Mouse (Mus musculus) stomach, embryonic 16.5 days (tissue): ENCODE measurements at regions not wholly inside any gene's neighbourhood (a gene's known extent, or its start where the extent isn't known, plus 50 kb on each side); places are given as distances from the start of the nearest gene placed in this dataset.

Experiments used
- ATAC-seq: fragments of 200-750 bp; cut with Nextera tagmentation; 2 replicates; pipeline ENCODE4 v1.8.0; 2017; ENCODE audit warnings: moderate number of reproducible peaks, moderate TSS enrichment; ENCODE audit not compliant: insufficient read depth, low FRiP score
- H3K27ac ChIP-seq: fragments of 300-500 bp; sonication (generic); 2 replicates; pipeline ENCODE4 v1.5.1; 2014; ENCODE audit warnings: low read length
- H3K27me3 ChIP-seq: fragments of 300-500 bp; sonication (generic); 2 replicates; pipeline ENCODE4 v1.6.1; 2014; ENCODE audit warnings: low read length, control low read depth, mixed read lengths; ENCODE audit not compliant: control insufficient read depth, insufficient read depth
- H3K36me3 ChIP-seq: fragments of 300-500 bp; sonication (generic); 2 replicates; pipeline ENCODE4 v1.6.1; 2014; ENCODE audit warnings: low read length; ENCODE audit not compliant: control insufficient read depth, insufficient read depth
- H3K4me1 ChIP-seq: fragments of 300-500 bp; sonication (generic); 2 replicates; pipeline ENCODE4 v1.6.1; 2014; ENCODE audit warnings: low read length, control low read depth, mixed read lengths; ENCODE audit not compliant: control insufficient read depth, insufficient read depth
- H3K4me2 ChIP-seq: fragments of 300-500 bp; sonication (generic); 2 replicates; pipeline ENCODE4 v1.6.1; 2014; ENCODE audit warnings: low read depth, low read length, mixed read lengths
- H3K4me3 ChIP-seq: fragments of 300-500 bp; sonication (generic); replicated peaks from 2 replicates; pipeline ENCODE4 v1.5.1; 2014; ENCODE audit warnings: mild to moderate bottlenecking, low read length
- H3K9ac ChIP-seq: fragments of 300-500 bp; sonication (generic); 2 replicates; pipeline ENCODE4 v1.6.1; 2014; ENCODE audit warnings: low read length
- H3K9me3 ChIP-seq: fragments of 300-500 bp; sonication (generic); replicated peaks from 2 replicates; pipeline ENCODE4 v1.6.1; 2016; ENCODE audit warnings: low read length, control low read depth; ENCODE audit not compliant: control insufficient read depth
- WGBS: fragments of 180-500 bp; shearing (Covaris S2); extraction: QIAGEN DNeasy Blood & Tissue Kit; methylation state at CpG from one replicate; pipeline ENCODE4 v1.1.7; 2014; 5-methylcytosine and 5-hydroxymethylcytosine counted together

DNA sequence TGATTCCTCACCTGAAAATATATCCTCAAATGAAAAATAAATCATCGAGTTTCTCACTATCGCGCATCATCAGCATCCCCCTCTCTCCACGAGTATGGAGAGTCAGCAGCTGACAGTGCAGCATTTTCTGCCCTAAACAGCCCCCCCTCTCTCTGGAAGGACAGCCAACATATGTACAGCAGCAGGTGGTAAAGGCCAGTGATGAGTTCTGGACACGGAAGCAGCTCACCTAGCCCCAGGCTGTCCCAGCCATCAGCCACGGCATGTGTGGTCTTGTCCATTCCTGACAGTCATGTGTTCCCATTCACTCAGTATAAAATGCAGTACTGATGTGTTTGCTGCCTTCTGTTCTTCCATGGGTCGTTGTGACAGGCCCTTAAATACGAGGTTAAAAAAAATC, 106.7 kb upstream of the Spdl1 start:
- Histone ChIP-seq H3K4me3 (no peak overlapping the region), H3K36me3 (no peaks in the 10 kb centered on the region), H3K9me3 (no peaks in the 10 kb centered on the region), H3K27ac (no peak overlapping the region), H3K4me1 (no peaks in the 10 kb centered on the region), H3K4me2 (no peak overlapping the region), H3K9ac (no peak overlapping the region), H3K27me3 (no peaks in the 10 kb centered on the region)
- no peak for ATAC-seq
- WGBS, result 79% methylated on average over 8 of the region's 8 CpGs

GRCm38 (mm10) chr11:34939002-34939401, 105.6 kb upstream of the Spdl1 start:
- H3K4me1 ChIP-seq, result no peaks in the 10 kb centered on the region

GRCm38 (mm10) chr11:34932191-34932590, 98.8 kb upstream of the Spdl1 start:
- Histone ChIP-seq H3K27me3 (no peaks in the 10 kb centered on the region), H3K4me2 (no peak overlapping the region), H3K27ac (no peak overlapping the region), H3K36me3 (no peaks in the 10 kb centered on the region), H3K9ac (no peak overlapping the region), H3K4me3 (no peak overlapping the region), H3K4me1 (no peaks in the 10 kb centered on the region), H3K9me3 (no peaks in the 10 kb centered on the region)
- no peak for ATAC-seq

More at GRCm38 (mm10) chr11:34939002-34939401, 105.6 kb upstream of the Spdl1 start:
- no peaks in the 10 kb centered on the region for H3K9me3 ChIP-seq
- no peaks in the 10 kb centered on the region for H3K36me3 ChIP-seq
- H3K4me2 ChIP-seq, result no peak overlapping the region
- no peak overlapping the region for H3K4me3 ChIP-seq
- 83% methylated on average over 4 of the region's 4 CpGs for WGBS
- H3K27ac ChIP-seq, result no peak overlapping the region
- ATAC-seq, result no peak
- no peak overlapping the region for H3K9ac ChIP-seq
- no peaks in the 10 kb centered on the region for H3K27me3 ChIP-seq

GRCm38 (mm10) chr11:34917175-34917574, 83.7 kb upstream of the Spdl1 start:
- no peak for ATAC-seq
- Histone ChIP-seq H3K27ac (no peak overlapping the region), H3K4me3 (no peak overlapping the region), H3K4me1 (no peaks in the 10 kb centered on the region), H3K36me3 (no peaks in the 10 kb centered on the region), H3K9ac (no peak overlapping the region), H3K4me2 (no peak overlapping the region), H3K27me3 (no peaks in the 10 kb centered on the region), H3K9me3 (no peaks in the 10 kb centered on the region)
- WGBS, result 68% methylated on average over 1 of the region's 1 CpGs

GRCm38 (mm10) chr11:34909841-34910240, 76.4 kb upstream of the Spdl1 start:
- Histone ChIP-seq H3K27me3 (no peaks in the 10 kb centered on the region), H3K27ac (no peak overlapping the region), H3K36me3 (no peaks in the 10 kb centered on the region), H3K4me3 (no peak overlapping the region), H3K9me3 (no peaks in the 10 kb centered on the region), H3K4me2 (no peak overlapping the region), H3K9ac (no peak overlapping the region), H3K4me1 (peaks cover 7% of the 10 kb centered on the region; the same call in 1 of the 2 replicates)
- ATAC-seq, result no peak
- WGBS, result 37% methylated on average over 5 of the region's 5 CpGs

- no peak overlapping the region for H3K27ac ChIP-seq
- no peak overlapping the region for H3K4me3 ChIP-seq
- H3K4me2 ChIP-seq, result no peak overlapping the region
- no peaks in the 10 kb centered on the region for H3K27me3 ChIP-seq
- no peaks in the 10 kb centered on the region for H3K4me1 ChIP-seq
- WGBS, result 30% methylated on average over 4 of the region's 4 CpGs
- no peak overlapping the region for H3K9ac ChIP-seq
- no peaks in the 10 kb centered on the region for H3K36me3 ChIP-seq
- no peaks in the 10 kb centered on the region for H3K9me3 ChIP-seq
- ATAC-seq, result no peak
Measured at GRCm38 (mm10) chr11:34904271-34904670, 70.8 kb upstream of the Spdl1 start.

GRCm38 (mm10) chr11:34899400-34899799, 66.0 kb upstream of the Spdl1 start:
- no peak overlapping the region for H3K9ac ChIP-seq
- H3K36me3 ChIP-seq, result no peaks in the 10 kb centered on the region
- no peak overlapping the region for H3K4me3 ChIP-seq
- 0 out of 2 replicates have a peak, but pooled peaks have one; percentile 33 for ATAC-seq
- 46% methylated on average over 3 of the region's 3 CpGs for WGBS
- H3K27ac ChIP-seq, result no peak overlapping the region
- H3K27me3 ChIP-seq, result no peaks in the 10 kb centered on the region
- no peaks in the 10 kb centered on the region for H3K4me1 ChIP-seq
- no peak overlapping the region for H3K4me2 ChIP-seq
- no peaks in the 10 kb centered on the region for H3K9me3 ChIP-seq

GRCm38 (mm10) chr11:34895624-34896023, 62.2 kb upstream of the Spdl1 start:
- no peak overlapping the region for H3K4me3 ChIP-seq
- no peaks in the 10 kb centered on the region for H3K4me1 ChIP-seq
- no peaks in the 10 kb centered on the region for H3K9me3 ChIP-seq
- no peak overlapping the region for H3K9ac ChIP-seq
- no peaks in the 10 kb centered on the region for H3K27me3 ChIP-seq
- WGBS, result 61% methylated on average over 7 of the region's 7 CpGs
- no peak overlapping the region for H3K4me2 ChIP-seq
- ATAC-seq, result no peak
- no peaks in the 10 kb centered on the region for H3K36me3 ChIP-seq
- no peak overlapping the region for H3K27ac ChIP-seq

- Histone ChIP-seq H3K27ac (no peak overlapping the region), H3K4me1 (no peaks in the 10 kb centered on the region), H3K9ac (no peak overlapping the region), H3K4me3 (no peak overlapping the region), H3K9me3 (no peaks in the 10 kb centered on the region), H3K27me3 (no peaks in the 10 kb centered on the region), H3K36me3 (no peaks in the 10 kb centered on the region), H3K4me2 (no peak overlapping the region)
- ATAC-seq, result no peak
- WGBS, result 84% methylated on average over 7 of the region's 7 CpGs
Measured at GRCm38 (mm10) chr11:34888374-34889136, 55.1 kb upstream of the Spdl1 start.
